Mouse (Mus musculus) lung, adult 2 months (tissue): ENCODE measurements around the gene Enho.

Experiments
- CTCF ChIP-seq: fragments of 200-500 bp; IDR thresholded peaks from 2 replicates; pipeline ENCODE4 v1.5.1; 2011; ENCODE audit warnings: mild to moderate bottlenecking, low read length, control low read depth; ENCODE audit not compliant: insufficient read depth
- POLR2A ChIP-seq: fragments of 200-500 bp; IDR thresholded peaks from 2 replicates; pipeline ENCODE4 v1.6.1; 2011; ENCODE audit warnings: low read depth, mild to moderate bottlenecking, control low read depth, low read length, borderline replicate concordance; ENCODE audit errors: extremely low read depth

DNA sequence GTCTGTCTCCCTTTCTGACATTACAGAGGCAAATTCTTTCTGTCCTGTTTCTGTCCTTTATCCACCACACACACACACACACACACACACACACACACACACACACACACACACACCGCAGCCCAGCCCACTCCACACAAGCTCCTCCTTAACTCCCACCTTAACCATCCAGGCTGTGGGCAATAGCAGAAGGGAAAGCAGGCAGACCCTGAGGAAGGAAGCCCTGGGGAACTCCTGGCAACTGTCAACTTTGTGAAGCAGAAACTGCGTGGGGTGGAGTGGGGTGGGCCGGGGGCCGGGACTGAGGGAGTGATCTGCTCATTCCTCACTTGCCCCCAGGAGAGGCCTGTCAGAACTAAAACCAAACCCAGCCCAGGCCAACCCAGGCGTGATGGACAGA lies 31.4 kb upstream of the Enho start:
- no peak for TF ChIP-seq CTCF
- TF ChIP-seq POLR2A: no peak
